Comparison of ENCODE assay signal across 27 mouse cellular contexts in the genomic region with DNA sequence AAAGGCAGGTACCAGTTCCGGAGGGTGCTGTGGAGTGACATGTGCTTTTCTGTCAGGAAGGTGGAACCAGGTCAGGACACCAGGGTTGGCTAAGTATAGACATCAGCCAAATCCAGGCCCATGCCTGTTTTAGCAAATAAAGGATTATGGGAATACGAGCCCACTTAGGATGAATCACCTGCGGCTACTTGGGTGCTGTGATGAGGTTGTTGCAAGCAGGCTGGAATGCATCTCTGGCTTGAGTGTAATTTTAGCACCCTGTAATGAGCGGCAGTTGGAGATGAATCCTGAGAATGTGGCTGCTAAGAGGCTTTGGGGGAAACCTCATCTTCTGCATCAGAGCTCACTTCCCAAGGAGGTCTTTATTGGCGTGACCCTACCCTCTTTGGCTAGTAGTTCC.
A peak's percentile ranks its signal among the peaks of the same experiment; 100 is the strongest.
DNase-seq lines count a peak whose midpoint lies in the region; TF ChIP-seq lines count a peak whose summit lies in the region.
"Had no signal": no experiment of that assay in that cellular context is flagged by ENCODE, and none has a peak within 500 bp of the region (broad histone marks: within the 10 kb centered on the region; RNA-seq: fewer than 3 reads in every experiment).

No protein-coding gene starts in this region.

- H3K4me1 ChIP-seq in lung, adult 2 months (ENCODE audit: control insufficient read depth, insufficient read depth, low read length), result no peaks in the 10 kb centered on the region
- H3K4me1 ChIP-seq: embryonic facial prominence, embryonic 10.5 days; embryonic facial prominence, embryonic 13.5 days; forebrain, embryonic 12.5 days; heart, embryonic 10.5 days; heart, embryonic 13.5 days had no signal

- DNase-seq in layer of hippocampus, adult 2 months (ENCODE audit: low spot score in 2 of 2), result no peak
- no peak for DNase-seq in layer of hippocampus, postnatal 14 days (ENCODE audit: low spot score in 2 of 2)
- DNase-seq in right cerebral cortex, adult 2 months (ENCODE audit: low spot score in 2 of 2), result peak; percentile 44 to 49
- DNase-seq in right cerebral cortex, postnatal 14 days, result no peak
- peak; percentile 81 for DNase-seq in brain, adult 2 months (ENCODE audit: low read depth, low spot score)
- DNase-seq in lung, adult 2 months, result no peak
- DNase-seq: adrenal gland, postnatal 10 days; adrenal gland, postnatal 36 days; cerebellum, adult 11 months; cerebellum, adult 2 months; cerebellum, adult 9-11 months; cerebellum, postnatal 25 days; embryo, embryonic 11 days; gastrocnemius, adult 2 months; gastrocnemius, postnatal 14 days; heart, adult 18-20 months; heart, postnatal 14 days; heart, postnatal 4 days had no signal

- no peak overlapping the region for H3K4me3 ChIP-seq in layer of hippocampus, adult 2 months
- H3K4me3 ChIP-seq in lung, adult 2 months (replicated peaks; ENCODE audit: extremely low read depth, low read depth, low read length), result no peak overlapping the region
- H3K4me3 ChIP-seq: embryonic facial prominence, embryonic 10.5 days; embryonic facial prominence, embryonic 13.5 days; erythroblast, embryonic 14.5 days; forebrain, embryonic 12.5 days; forebrain, embryonic 15.5 days; gastrocnemius, adult 2 months; heart, embryonic 10.5 days; heart, embryonic 13.5 days had no signal

- TF ChIP-seq CTCF in layer of hippocampus, adult 2 months (conservative IDR thresholded peaks at IDR 0.05), result no peak
- TF ChIP-seq CTCF in lung, adult 2 months (IDR thresholded peaks at IDR 0.05; ENCODE audit: insufficient read depth, low read length), result no peak

- no peak for TF ChIP-seq POLR2A in lung, adult 2 months (IDR thresholded peaks at IDR 0.05; ENCODE audit: borderline replicate concordance, extremely low read depth, low read depth, low read length)

- peak overlapping the region; percentile 70 for H3K27ac ChIP-seq in layer of hippocampus, adult 2 months
- H3K27ac ChIP-seq: embryonic facial prominence, embryonic 10.5 days; embryonic facial prominence, embryonic 13.5 days; forebrain, embryonic 12.5 days; forebrain, embryonic 15.5 days; gastrocnemius, adult 2 months; heart, embryonic 10.5 days; heart, embryonic 13.5 days; hindbrain, embryonic 14.5 days; hindbrain, postnatal 0 days had no signal

- WGBS in lung, adult 2 months, result 77% methylated on average over 5 of the region's 5 CpGs

Comparison
In these comparisons a context has a peak if more than half of its experiments do, and no peak if none do; other contexts are left out.
1. DNase-seq: peak in right cerebral cortex, adult 2 months (2 of 2) and brain, adult 2 months (single experiment); none in layer of hippocampus, adult 2 months (0 of 2), layer of hippocampus, postnatal 14 days (0 of 2), right cerebral cortex, postnatal 14 days (single experiment) and lung, adult 2 months (single experiment).